Mouse (Mus musculus): ENCODE measurements around the gene Zfp687.

DNA sequence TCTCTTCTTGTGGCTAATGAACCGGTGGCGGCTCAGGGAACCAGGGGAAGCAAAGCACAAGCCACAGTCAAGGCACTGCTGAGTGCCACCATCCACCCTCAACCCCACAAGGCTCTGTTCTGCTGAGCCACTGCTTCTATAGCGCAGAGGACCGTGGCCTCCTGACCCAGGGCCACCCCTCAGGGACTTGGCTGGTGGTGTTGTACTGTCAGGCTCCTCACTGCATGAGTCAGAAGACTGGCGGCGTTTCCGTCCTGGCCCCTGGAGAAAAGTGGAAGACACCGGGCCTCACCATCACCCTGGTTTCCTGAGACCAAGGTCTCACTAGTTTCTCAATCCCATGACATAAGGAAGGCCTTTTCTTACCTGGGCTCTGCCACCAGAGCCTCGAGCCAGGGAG, 7.5 kb downstream of the Zfp687 start:
- TF ChIP-seq POLR2A (IDR thresholded peaks at IDR 0.05; ENCODE audit: borderline replicate concordance, insufficient read depth, low read length) = no peak
- no peak for TF ChIP-seq CTCF (IDR thresholded peaks at IDR 0.05; ENCODE audit: borderline replicate concordance, insufficient read depth, low read depth, low read length)

Data from cerebellum, adult 2 months (tissue).